In the genomic region with DNA sequence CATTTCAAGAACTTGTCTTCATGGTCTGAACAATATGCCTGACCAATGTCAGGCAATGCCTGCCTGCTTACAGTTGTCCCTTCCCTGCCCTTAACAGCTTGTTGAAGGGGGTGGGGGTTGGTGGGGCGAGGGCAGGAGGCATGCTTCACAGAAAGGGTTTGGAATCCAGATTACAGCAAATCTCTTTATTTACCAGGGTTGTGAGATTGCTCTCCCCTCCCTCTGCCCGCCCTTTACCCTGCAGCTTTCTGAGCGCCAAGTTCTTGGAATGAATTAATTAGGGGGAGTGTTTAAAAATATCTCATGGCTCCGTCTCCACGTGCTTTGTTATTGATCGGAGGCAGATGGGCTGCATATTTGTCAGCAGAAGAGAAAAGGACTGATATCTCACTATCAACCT, we compare ENCODE assay signal across 16 mouse cellular contexts. TPM values are rescaled to one million over a fixed set of nuclear protein-coding genes. Genes with fewer than 3 reads are reported as not detected.
DNase-seq lines count a peak whose midpoint lies in the region; ATAC-seq and TF ChIP-seq lines count a peak whose summit lies in the region.
"Had no signal": no experiment of that assay in that cellular context is flagged by ENCODE, and none has a peak within 500 bp of the region (broad histone marks: within the 10 kb centered on the region; RNA-seq: fewer than 3 reads in every experiment).

No protein-coding gene starts in this region.

- no peak overlapping the region for H3K4me3 ChIP-seq in heart, embryonic 11.5 days (ENCODE audit: low read depth, low read length)
- peak overlapping the region; percentile 90 for H3K4me3 ChIP-seq in cortical plate, adult 2 months (ENCODE audit: insufficient read depth, low read length)
- peak overlapping the region; percentile 26; the same call in 1 of the 2 replicates for H3K4me3 ChIP-seq in hindbrain, embryonic 10.5 days
- H3K4me3 ChIP-seq in midbrain, embryonic 14.5 days (replicated peaks; ENCODE audit: low read depth, low read length): 0 out of 2 replicates have a peak overlapping the region, but pooled peaks have one; percentile 3
- no peak overlapping the region for H3K4me3 ChIP-seq in intestine, postnatal 0 days (ENCODE audit: low read depth, low read length)
- H3K4me3 ChIP-seq: limb, embryonic 12.5 days had no signal

- TF ChIP-seq POLR2A in cortical plate, adult 2 months (IDR thresholded peaks at IDR 0.05; ENCODE audit: extremely low read depth, insufficient read depth, low read length): no peak

- no peak overlapping the region for H3K9ac ChIP-seq in heart, embryonic 11.5 days (ENCODE audit: low read depth, low read length)
- H3K9ac ChIP-seq in midbrain, embryonic 14.5 days (replicated peaks; ENCODE audit: low read length): peak overlapping the region; percentile 18; the same call in 1 of the 2 replicates
- H3K9ac ChIP-seq in intestine, postnatal 0 days (ENCODE audit: low read depth, low read length): no peak overlapping the region
- H3K9ac ChIP-seq: limb, embryonic 12.5 days had no signal

- ATAC-seq in heart, embryonic 11.5 days (replicated peaks; ENCODE audit: insufficient number of reproducible peaks, low FRiP score, low TSS enrichment): no peak
- peak; percentile 25; the same call in 1 of the 2 replicates for ATAC-seq in midbrain, embryonic 14.5 days (ENCODE audit: low FRiP score, low TSS enrichment)
- no peak for ATAC-seq in intestine, postnatal 0 days

- no peaks in the 10 kb centered on the region for H3K9me3 ChIP-seq in heart, embryonic 11.5 days (replicated peaks; ENCODE audit: control insufficient read depth, low read length)
- H3K9me3 ChIP-seq in hindbrain, embryonic 10.5 days: no peaks in the 10 kb centered on the region
- H3K9me3 ChIP-seq in midbrain, embryonic 14.5 days (ENCODE audit: control insufficient read depth, low read length): no peaks in the 10 kb centered on the region
- no peaks in the 10 kb centered on the region for H3K9me3 ChIP-seq in intestine, postnatal 0 days (ENCODE audit: control insufficient read depth)
- H3K9me3 ChIP-seq: limb, embryonic 12.5 days had no signal

- WGBS in heart, embryonic 11.5 days (ENCODE audit: insufficient replicate concordance): 34% methylated on average over 6 of the region's 6 CpGs
- WGBS in hindbrain, embryonic 10.5 days: 23% methylated on average over 6 of the region's 6 CpGs
- WGBS in midbrain, embryonic 14.5 days: under 1% methylated on average over 6 of the region's 6 CpGs
- 16% methylated on average over 6 of the region's 6 CpGs for WGBS in intestine, postnatal 0 days

- peaks cover 16% of the 10 kb centered on the region for H3K27me3 ChIP-seq in heart, embryonic 11.5 days (ENCODE audit: control insufficient read depth, insufficient read depth, low read length)
- H3K27me3 ChIP-seq in hindbrain, embryonic 10.5 days (ENCODE audit: insufficient read depth, poor library complexity, severe bottlenecking): peaks cover 23% of the 10 kb centered on the region
- H3K27me3 ChIP-seq in midbrain, embryonic 14.5 days (ENCODE audit: control insufficient read depth, insufficient read depth, low read length): no peaks in the 10 kb centered on the region
- H3K27me3 ChIP-seq in intestine, postnatal 0 days (replicated peaks; ENCODE audit: control insufficient read depth, insufficient read depth, low read length): peaks cover 21% of the 10 kb centered on the region

- H3K27ac ChIP-seq in heart, embryonic 11.5 days (ENCODE audit: low read depth, low read length): no peak overlapping the region
- H3K27ac ChIP-seq in cortical plate, adult 2 months (ENCODE audit: insufficient read depth, low read length): 0 out of 2 replicates have a peak overlapping the region, but pooled peaks have one; percentile 90
- H3K27ac ChIP-seq in hindbrain, embryonic 10.5 days: peak overlapping the region; percentile 80
- peak overlapping the region; percentile 71 for H3K27ac ChIP-seq in midbrain, embryonic 14.5 days (replicated peaks; ENCODE audit: low read depth, low read length)
- H3K27ac ChIP-seq in intestine, postnatal 0 days (ENCODE audit: low read depth, low read length): no peak overlapping the region
- H3K27ac ChIP-seq: limb, embryonic 12.5 days had no signal

- no peak for TF ChIP-seq CTCF in cortical plate, adult 2 months (IDR thresholded peaks at IDR 0.05; ENCODE audit: extremely low read depth, insufficient read depth, low read length)
- no peak for TF ChIP-seq CTCF in intestine, postnatal 0 days (IDR thresholded peaks at IDR 0.05; ENCODE audit: low read depth)

- H3K36me3 ChIP-seq in heart, embryonic 11.5 days (ENCODE audit: control insufficient read depth, insufficient read depth, low read length): no peaks in the 10 kb centered on the region
- H3K36me3 ChIP-seq in hindbrain, embryonic 10.5 days: no peaks in the 10 kb centered on the region
- no peaks in the 10 kb centered on the region for H3K36me3 ChIP-seq in midbrain, embryonic 14.5 days (ENCODE audit: control insufficient read depth, insufficient read depth, low read length)
- no peaks in the 10 kb centered on the region for H3K36me3 ChIP-seq in intestine, postnatal 0 days (ENCODE audit: control insufficient read depth, insufficient read depth)
- H3K36me3 ChIP-seq: limb, embryonic 12.5 days had no signal

- H3K4me2 ChIP-seq in heart, embryonic 11.5 days: no peak overlapping the region
- H3K4me2 ChIP-seq in midbrain, embryonic 14.5 days (ENCODE audit: low read length): peak overlapping the region; percentile 86
- H3K4me2 ChIP-seq in intestine, postnatal 0 days (replicated peaks; ENCODE audit: low read depth): no peak overlapping the region
- H3K4me2 ChIP-seq: limb, embryonic 12.5 days had no signal

- DNase-seq in heart, adult 11 months: peak; percentile 74
- DNase-seq in hindbrain, embryonic 10.5 days (ENCODE audit: low spot score): peak; percentile 24
- peak; percentile 65 for DNase-seq in midbrain, embryonic 14.5 days
- DNase-seq in frontal cortex, postnatal 10 days (ENCODE audit: low spot score in 2 of 2): no peak
- DNase-seq in right cerebral cortex, postnatal 36 days (ENCODE audit: low spot score in 2 of 2): no peak
- DNase-seq: cerebellum, adult 9-10 months; gastrocnemius, postnatal 36 days; heart, postnatal 10 days; kidney, adult 9 months; layer of hippocampus, adult 9-11 months; right cerebral cortex, adult 18-20 months; thymus, postnatal 25 days had no signal

- H3K4me1 ChIP-seq in heart, embryonic 11.5 days (ENCODE audit: control insufficient read depth, insufficient read depth, low read length): peaks cover 2% of the 10 kb centered on the region
- peaks cover 2% of the 10 kb centered on the region; the same call in 1 of the 2 replicates for H3K4me1 ChIP-seq in cortical plate, adult 2 months (ENCODE audit: control insufficient read depth, insufficient read depth, low read length)
- H3K4me1 ChIP-seq in hindbrain, embryonic 10.5 days (replicated peaks): peaks cover 49% of the 10 kb centered on the region
- H3K4me1 ChIP-seq in midbrain, embryonic 14.5 days (ENCODE audit: control insufficient read depth, insufficient read depth, low read length): peaks cover 46% of the 10 kb centered on the region
- H3K4me1 ChIP-seq in intestine, postnatal 0 days (replicated peaks; ENCODE audit: control insufficient read depth, insufficient read depth, low read length): no peaks in the 10 kb centered on the region

RNA-seq across cellular contexts. Expression of a gene that starts 4.9 kb away (rescaled TPM):
- 0.21 and 0.23 TPM in 2 replicates for polyA plus RNA-seq in heart, embryonic 11.5 days (2014; fragmentation: Nextera tagmentation; extraction: Ambion mirVana)
- polyA plus RNA-seq in cortical plate, adult 2 months (2012; rRNA removed): 765 and 784 TPM in 2 replicates
- polyA plus RNA-seq in hindbrain, embryonic 10.5 days (2016; fragmentation: Nextera tagmentation; extraction: Ambion mirVana): 5.9 and 10.9 TPM in 2 replicates
- polyA plus RNA-seq in midbrain, embryonic 14.5 days (2014; fragmentation: Nextera tagmentation; extraction: Ambion mirVana): 22.3 and 24.0 TPM in 2 replicates
- polyA plus RNA-seq in intestine, postnatal 0 days (2015; fragmentation: Nextera tagmentation; extraction: Ambion mirVana): 0.09 and 0.27 TPM in 2 replicates

Comparison
In these comparisons a context has a peak if more than half of its experiments do, and no peak if none do; other contexts are left out.
1. DNase-seq: peak in heart, adult 11 months (single experiment), hindbrain, embryonic 10.5 days (single experiment) and midbrain, embryonic 14.5 days (single experiment); none in frontal cortex, postnatal 10 days (0 of 2) and right cerebral cortex, postnatal 36 days (0 of 2).
2. H3K27ac ChIP-seq: peak in cortical plate, adult 2 months (single experiment), hindbrain, embryonic 10.5 days (single experiment) and midbrain, embryonic 14.5 days (single experiment); none in heart, embryonic 11.5 days (single experiment) and intestine, postnatal 0 days (single experiment).
3. H3K4me3 ChIP-seq: peak in cortical plate, adult 2 months (single experiment), hindbrain, embryonic 10.5 days (single experiment) and midbrain, embryonic 14.5 days (single experiment); none in heart, embryonic 11.5 days (single experiment) and intestine, postnatal 0 days (single experiment).
4. RNA of a gene that starts 4.9 kb away (polyA plus RNA-seq): 765 to 784 TPM in cortical plate, adult 2 months; 22.3 to 24.0 TPM in midbrain, embryonic 14.5 days, 5.9 to 10.9 TPM in hindbrain, embryonic 10.5 days, 0.09 to 0.27 TPM in intestine, postnatal 0 days and 0.21 to 0.23 TPM in heart, embryonic 11.5 days; every median in the first group is over 10 times any median in the second.